Mouse (Mus musculus): ENCODE results near the gene Nme7. TPM values are rescaled to one million over a fixed set of nuclear protein-coding genes. Genes with fewer than 3 reads are reported as not detected.

Gene Nme7
- polyA plus RNA-seq, 1 experiment from 2014 or later: 51.2 TPM

- Histone ChIP-seq H3K4me2 (no peak overlapping the region), H3K36me3 (peaks cover 80% of the 10 kb centered on the region), H3K9ac (no peak overlapping the region), H3K27ac (no peak overlapping the region), H3K9me3 (replicated peaks) (no peaks in the 10 kb centered on the region), H3K4me1 (no peaks in the 10 kb centered on the region), H3K4me3 (replicated peaks) (no peak overlapping the region), H3K27me3 (no peaks in the 10 kb centered on the region)
- WGBS: 87% methylated on average over 6 of the region's 6 CpGs
- no peak for ATAC-seq (replicated peaks; ENCODE audit: low FRiP score)
These were observed 9.8 kb upstream of the Nme7 start for GRCm38 (mm10) chr1:164294071-164294470.

- H3K36me3 ChIP-seq: peaks cover 86% of the 10 kb centered on the region
- ATAC-seq (replicated peaks; ENCODE audit: low FRiP score): no peak
- 92% methylated on average over 4 of the region's 5 CpGs for WGBS
These were observed 7.4 kb upstream of the Nme7 start for GRCm38 (mm10) chr1:164296473-164296872.

GRCm38 (mm10) chr1:164301949-164302348, 2.0 kb upstream of the Nme7 start:
- 92% methylated on average over 4 of the region's 4 CpGs for WGBS
- peaks cover 12% of the 10 kb centered on the region for H3K4me1 ChIP-seq
- no peak overlapping the region for H3K4me3 ChIP-seq (replicated peaks)
- peaks cover 70% of the 10 kb centered on the region for H3K36me3 ChIP-seq
- H3K27ac ChIP-seq: no peak overlapping the region
- no peak overlapping the region for H3K4me2 ChIP-seq
- ATAC-seq (replicated peaks; ENCODE audit: low FRiP score): no peak
- no peaks in the 10 kb centered on the region for H3K9me3 ChIP-seq (replicated peaks)
- H3K9ac ChIP-seq: no peak overlapping the region
- no peaks in the 10 kb centered on the region for H3K27me3 ChIP-seq

More at GRCm38 (mm10) chr1:164296473-164296872, 7.4 kb upstream of the Nme7 start:
- Histone ChIP-seq H3K9ac (no peak overlapping the region), H3K4me3 (replicated peaks) (no peak overlapping the region), H3K9me3 (replicated peaks) (no peaks in the 10 kb centered on the region), H3K4me2 (no peak overlapping the region), H3K4me1 (no peaks in the 10 kb centered on the region), H3K27ac (no peak overlapping the region), H3K27me3 (no peaks in the 10 kb centered on the region)

DNA sequence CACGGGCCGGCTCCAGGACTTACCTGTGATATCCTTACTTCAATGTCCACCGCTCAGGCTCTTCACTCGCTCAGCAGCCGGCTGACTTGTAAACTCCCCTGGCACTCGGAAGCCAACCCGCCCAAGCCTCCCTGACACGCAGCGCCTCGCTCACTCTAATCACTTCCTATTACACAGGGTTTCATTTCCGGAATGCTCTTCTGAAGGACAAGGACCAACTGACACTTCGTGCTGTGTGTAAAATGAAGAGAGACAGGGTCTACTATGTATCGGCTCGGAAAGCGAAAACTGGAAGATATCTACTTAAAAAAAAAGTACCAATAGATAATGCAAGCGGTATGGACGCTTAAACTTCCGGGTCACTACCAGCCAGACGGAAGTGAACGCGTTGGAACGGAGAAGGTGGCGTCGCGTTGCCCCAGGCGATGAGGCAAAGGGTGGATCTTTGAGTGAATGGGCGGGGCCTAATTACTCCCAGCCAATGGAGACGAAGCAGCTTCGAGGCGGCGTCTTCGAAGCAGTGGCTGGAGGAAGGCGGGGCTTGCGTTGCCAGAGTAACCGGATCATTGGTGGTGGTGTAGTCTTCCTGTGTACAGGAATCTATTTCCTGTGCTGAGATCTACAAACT, 3.3 kb downstream of the Nme7 start, which contains the start of gene Blzf1:
TSS of gene Blzf1 (minus strand) at position 366 of the 628 bp plus-strand sequence.
- WGBS: under 1% methylated on average over 35 of the region's 35 CpGs
- peak within 1 kb of the TSS; percentile 92 for H3K4me3 ChIP-seq (replicated peaks)
- no peaks in the 10 kb centered on the region for H3K9me3 ChIP-seq (replicated peaks)
- peak; percentile 100 for ATAC-seq (replicated peaks; ENCODE audit: low FRiP score)
- peaks cover 21% of the 10 kb centered on the region for H3K4me1 ChIP-seq
- peak within 1 kb of the TSS; percentile 75 for H3K4me2 ChIP-seq
- H3K36me3 ChIP-seq: peaks cover 26% of the 10 kb centered on the region
- peak within 1 kb of the TSS; percentile 80 for H3K27ac ChIP-seq
- H3K9ac ChIP-seq: peak within 1 kb of the TSS; percentile 82
- no peaks in the 10 kb centered on the region for H3K27me3 ChIP-seq

- H3K9ac ChIP-seq: peak overlapping the region; percentile 27
- H3K27me3 ChIP-seq: no peaks in the 10 kb centered on the region
- H3K9me3 ChIP-seq (replicated peaks): no peaks in the 10 kb centered on the region
- peak overlapping the region; percentile 75 for H3K4me2 ChIP-seq
- peak overlapping the region; percentile 64; the same call in 1 of the 2 replicates for H3K27ac ChIP-seq
- ATAC-seq (replicated peaks; ENCODE audit: low FRiP score): no peak
- H3K4me3 ChIP-seq (replicated peaks): peak overlapping the region; percentile 92
- H3K36me3 ChIP-seq: peaks cover 28% of the 10 kb centered on the region
- 9% methylated on average over 10 of the region's 10 CpGs for WGBS
- H3K4me1 ChIP-seq: peaks cover 21% of the 10 kb centered on the region
These were observed 4.0 kb downstream of the Nme7 start for GRCm38 (mm10) chr1:164307922-164308321.

GRCm38 (mm10) chr1:164314085-164314484, 10.2 kb downstream of the Nme7 start:
- Histone ChIP-seq H3K4me2 (no peak overlapping the region), H3K27ac (no peak overlapping the region), H3K27me3 (no peaks in the 10 kb centered on the region), H3K9me3 (replicated peaks) (no peaks in the 10 kb centered on the region), H3K4me3 (replicated peaks) (no peak overlapping the region), H3K36me3 (peaks cover 41% of the 10 kb centered on the region), H3K9ac (no peak overlapping the region), H3K4me1 (no peaks in the 10 kb centered on the region)
- no peak for ATAC-seq (replicated peaks; ENCODE audit: low FRiP score)
- WGBS: 89% methylated on average over 5 of the region's 5 CpGs

GRCm38 (mm10) chr1:164315266-164315665, 11.3 kb downstream of the Nme7 start:
- no peak for ATAC-seq (replicated peaks; ENCODE audit: low FRiP score)
- H3K27ac ChIP-seq: no peak overlapping the region
- WGBS: 76% methylated on average over 8 of the region's 8 CpGs
- H3K36me3 ChIP-seq: peaks cover 41% of the 10 kb centered on the region
- no peaks in the 10 kb centered on the region for H3K4me1 ChIP-seq
- no peaks in the 10 kb centered on the region for H3K27me3 ChIP-seq
- H3K9ac ChIP-seq: no peak overlapping the region
- no peaks in the 10 kb centered on the region for H3K9me3 ChIP-seq (replicated peaks)
- no peak overlapping the region for H3K4me2 ChIP-seq
- H3K4me3 ChIP-seq (replicated peaks): no peak overlapping the region

DNA sequence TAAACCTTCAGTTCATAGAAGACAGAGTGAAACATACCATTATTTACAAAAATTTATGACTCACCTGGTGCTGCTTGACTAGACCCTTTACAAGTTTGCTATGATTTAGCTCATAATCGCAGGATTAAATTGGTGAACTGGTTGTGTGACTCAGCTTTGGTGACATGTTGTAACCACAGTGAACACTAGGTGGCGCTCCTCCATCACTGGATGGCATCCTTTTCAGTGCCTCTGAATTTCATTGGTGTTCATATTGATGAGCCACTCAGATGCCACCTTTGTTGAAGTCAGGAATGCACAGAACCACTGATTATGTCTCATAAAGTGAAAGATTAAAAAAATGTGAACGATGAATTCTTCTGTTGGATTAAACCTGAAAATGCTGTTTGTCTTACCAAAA, 12.8 kb downstream of the Nme7 start:
- Histone ChIP-seq H3K27ac (no peak overlapping the region), H3K9me3 (replicated peaks) (no peaks in the 10 kb centered on the region), H3K27me3 (no peaks in the 10 kb centered on the region), H3K9ac (no peak overlapping the region), H3K36me3 (peaks cover 35% of the 10 kb centered on the region), H3K4me2 (no peak overlapping the region), H3K4me3 (replicated peaks) (no peak overlapping the region), H3K4me1 (peaks cover 3% of the 10 kb centered on the region; the same call in 1 of the 2 replicates)
- no peak for ATAC-seq (replicated peaks; ENCODE audit: low FRiP score)
- WGBS: 37% methylated on average over 3 of the region's 3 CpGs

DNA sequence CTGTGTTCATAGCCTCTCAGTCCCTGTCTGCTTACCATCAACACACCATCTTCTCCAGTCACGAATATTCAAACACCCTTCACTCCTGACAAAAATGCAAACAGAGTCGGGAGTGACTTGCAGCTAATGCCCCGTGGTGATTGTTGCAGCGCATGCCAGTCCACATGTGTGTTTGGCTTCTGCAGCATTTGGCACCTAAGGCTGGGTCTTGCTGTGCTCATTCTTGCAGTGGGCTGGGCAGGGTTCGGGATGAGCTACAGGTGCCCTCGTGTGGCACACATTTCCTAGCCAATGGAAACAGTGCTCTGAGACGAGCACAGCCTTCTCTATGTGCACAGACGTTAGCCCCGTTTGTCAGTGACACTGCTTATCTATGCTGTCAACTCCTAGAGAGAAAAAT, 13.3 kb downstream of the Nme7 start:
- H3K4me1 ChIP-seq: peaks cover 3% of the 10 kb centered on the region; the same call in 1 of the 2 replicates
- no peaks in the 10 kb centered on the region for H3K27me3 ChIP-seq
- H3K9ac ChIP-seq: no peak overlapping the region
- 86% methylated on average over 9 of the region's 9 CpGs for WGBS
- H3K4me3 ChIP-seq (replicated peaks): no peak overlapping the region
- ATAC-seq (replicated peaks; ENCODE audit: low FRiP score): no peak
- no peak overlapping the region for H3K27ac ChIP-seq
- no peak overlapping the region for H3K4me2 ChIP-seq
- peaks cover 34% of the 10 kb centered on the region for H3K36me3 ChIP-seq
- H3K9me3 ChIP-seq (replicated peaks): no peaks in the 10 kb centered on the region

DNA sequence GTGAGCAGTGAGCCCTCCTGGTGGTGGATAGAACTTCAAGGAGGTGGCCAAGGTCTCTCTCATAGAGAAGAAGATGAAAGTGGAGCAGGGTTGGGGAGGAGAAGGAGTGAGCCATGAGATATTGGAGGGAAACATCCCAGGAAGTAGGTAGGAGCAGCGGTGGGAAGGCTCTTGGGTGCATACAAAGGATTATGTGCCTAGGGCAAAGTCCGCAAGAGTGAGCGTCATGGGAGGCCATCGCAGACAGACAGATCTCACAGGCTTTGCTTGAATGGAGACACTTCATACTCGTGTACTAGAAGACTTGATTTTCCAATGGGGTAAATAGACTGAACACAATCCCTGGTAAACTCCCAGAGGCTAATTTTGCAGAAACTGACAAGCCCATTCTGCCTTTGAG, 14.6 kb downstream of the Nme7 start:
- Histone ChIP-seq H3K9me3 (replicated peaks) (no peaks in the 10 kb centered on the region), H3K36me3 (peaks cover 22% of the 10 kb centered on the region), H3K27me3 (no peaks in the 10 kb centered on the region), H3K4me2 (no peak overlapping the region), H3K27ac (no peak overlapping the region), H3K4me3 (replicated peaks) (no peak overlapping the region), H3K9ac (no peak overlapping the region), H3K4me1 (peaks cover 3% of the 10 kb centered on the region; the same call in 1 of the 2 replicates)
- ATAC-seq (replicated peaks; ENCODE audit: low FRiP score): no peak
- WGBS: 94% methylated on average over 5 of the region's 5 CpGs

- no peak overlapping the region for H3K4me2 ChIP-seq
- peaks cover 3% of the 10 kb centered on the region; the same call in 1 of the 2 replicates for H3K4me1 ChIP-seq
- ATAC-seq (replicated peaks; ENCODE audit: low FRiP score): no peak
- H3K27me3 ChIP-seq: no peaks in the 10 kb centered on the region
- no peak overlapping the region for H3K9ac ChIP-seq
- peaks cover 12% of the 10 kb centered on the region for H3K36me3 ChIP-seq
- WGBS: 85% methylated on average over 14 of the region's 14 CpGs
- H3K4me3 ChIP-seq (replicated peaks): no peak overlapping the region
- no peaks in the 10 kb centered on the region for H3K9me3 ChIP-seq (replicated peaks)
- no peak overlapping the region for H3K27ac ChIP-seq
These were observed 15.7 kb downstream of the Nme7 start for GRCm38 (mm10) chr1:164319542-164320140.

DNA sequence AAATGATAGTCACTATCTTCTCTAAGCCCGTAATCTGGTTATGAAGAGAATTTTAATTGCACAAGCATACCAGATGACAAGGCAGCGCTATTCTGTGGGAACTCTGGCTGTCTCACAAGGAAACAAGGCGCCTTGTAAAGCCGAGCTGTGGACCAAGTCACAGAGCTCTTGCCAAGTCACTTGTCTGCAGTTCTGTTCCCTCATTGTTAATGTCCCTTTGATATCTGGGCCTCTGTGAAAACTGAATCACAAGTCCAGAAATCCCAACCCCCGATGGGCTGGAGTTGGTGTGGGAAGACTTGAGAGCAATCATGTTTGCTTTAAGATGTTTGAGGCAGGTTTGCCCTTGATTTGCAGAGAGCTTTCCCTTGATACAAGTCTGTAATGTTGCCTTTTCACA, 16.8 kb downstream of the Nme7 start:
- no peak overlapping the region for H3K9ac ChIP-seq
- H3K36me3 ChIP-seq: peaks cover 9% of the 10 kb centered on the region; the same call in 1 of the 2 replicates
- peaks cover 3% of the 10 kb centered on the region; the same call in 1 of the 2 replicates for H3K4me1 ChIP-seq
- peak overlapping the region; percentile 75 for H3K27ac ChIP-seq
- no peak for ATAC-seq (replicated peaks; ENCODE audit: low FRiP score)
- WGBS: 87% methylated on average over 5 of the region's 5 CpGs
- H3K9me3 ChIP-seq (replicated peaks): no peaks in the 10 kb centered on the region
- H3K4me3 ChIP-seq (replicated peaks): no peak overlapping the region
- H3K27me3 ChIP-seq: no peaks in the 10 kb centered on the region
- H3K4me2 ChIP-seq: no peak overlapping the region

All from kidney, embryonic 15.5 days (tissue).